In genomic region chr5:34274676-34275293, GRCm38 (mm10) we compare ENCODE assay signal across 17 mouse cellular contexts. TPM values are rescaled to one million over a fixed set of nuclear protein-coding genes. Genes with fewer than 3 reads are reported as not detected.
"Had no signal": no experiment of that assay in that cellular context is flagged by ENCODE, and none has a peak within 500 bp of the region (broad histone marks: within the 10 kb centered on the region; RNA-seq: fewer than 3 reads in every experiment).

No protein-coding gene starts in this region.

- ATAC-seq: liver, postnatal 0 days; lung, postnatal 0 days; midbrain, embryonic 13.5 days had no signal

- H3K4me1 ChIP-seq: kidney, embryonic 15.5 days; limb, embryonic 15.5 days; midbrain, embryonic 13.5 days had no signal

- H3K4me3 ChIP-seq: kidney, embryonic 15.5 days; limb, embryonic 12.5 days; limb, embryonic 15.5 days; midbrain, embryonic 13.5 days had no signal

- DNase-seq: kidney, postnatal 10 days; kidney, postnatal 36 days; liver, postnatal 0 days; lung, embryonic 14.5 days; thymus, adult 18-20 months; thymus, postnatal 36 days had no signal

- H3K27ac ChIP-seq: kidney, embryonic 15.5 days; limb, embryonic 12.5 days; limb, embryonic 15.5 days; liver, embryonic 14.5 days; macrophage; midbrain, embryonic 13.5 days had no signal

- H3K27me3 ChIP-seq: midbrain, embryonic 13.5 days had no signal

RNA-seq across cellular contexts. Expression of gene Zfyve28, which starts 13.5 kb away (rescaled TPM):
- polyA plus RNA-seq: liver, embryonic 11.5 days had no signal

RNA-seq across cellular contexts. Expression of gene Cfap99, which starts 13.6 kb away (rescaled TPM):
- polyA plus RNA-seq: kidney, embryonic 15.5 days; limb, embryonic 12.5 days; limb, embryonic 15.5 days; liver, embryonic 11.5 days; liver, embryonic 14.5 days; liver, postnatal 0 days; lung, embryonic 14.5 days; macrophage; midbrain, embryonic 13.5 days; neural tube, embryonic 11.5 days; small intestine, adult 2 months; stomach, embryonic 16.5 days had no signal
